Mouse (Mus musculus): Measurements from ENCODE around the gene Hnrnpa1. TPM values are rescaled to one million over a fixed set of nuclear protein-coding genes. Genes with fewer than 3 reads are reported as not detected.
"Not testable (repeated sequence)": the region's sequence is repeated elsewhere in the genome, so short reads cannot be mapped to it uniquely, and the experiment has no call there.

The Hnrnpa1 gene
- polyA plus RNA-seq, 1 experiment = 1,085 TPM

DNA sequence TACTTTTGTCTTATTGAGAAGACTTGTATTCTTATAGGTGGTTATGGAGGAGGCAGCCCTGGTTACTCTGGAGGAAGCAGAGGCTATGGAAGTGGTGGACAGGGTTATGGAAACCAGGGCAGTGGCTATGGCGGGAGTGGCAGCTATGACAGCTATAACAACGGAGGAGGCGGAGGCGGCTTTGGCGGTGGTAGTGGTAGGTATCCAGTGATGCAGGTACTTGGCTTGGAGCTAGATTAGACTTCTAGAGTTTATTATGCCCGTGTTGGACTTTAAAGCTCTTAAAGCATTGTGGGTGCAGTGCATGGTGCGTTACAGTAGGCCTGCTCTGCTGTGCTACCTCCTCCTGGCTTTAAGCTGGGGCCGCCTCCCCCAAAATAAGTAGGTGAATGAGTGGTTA, 2.7 kb downstream of the Hnrnpa1 start:
- TF ChIP-seq POLR2A (IDR thresholded peaks at IDR 0.05; ENCODE audit: borderline replicate concordance, extremely low read depth, insufficient read depth, insufficient read length, poor library complexity, severe bottlenecking) (no peak), CTCF (IDR thresholded peaks at IDR 0.05; ENCODE audit: borderline replicate concordance, extremely low read depth, insufficient read depth, insufficient read length) (no peak)
- no peak for DNase-seq (ENCODE audit: low read depth)

DNA sequence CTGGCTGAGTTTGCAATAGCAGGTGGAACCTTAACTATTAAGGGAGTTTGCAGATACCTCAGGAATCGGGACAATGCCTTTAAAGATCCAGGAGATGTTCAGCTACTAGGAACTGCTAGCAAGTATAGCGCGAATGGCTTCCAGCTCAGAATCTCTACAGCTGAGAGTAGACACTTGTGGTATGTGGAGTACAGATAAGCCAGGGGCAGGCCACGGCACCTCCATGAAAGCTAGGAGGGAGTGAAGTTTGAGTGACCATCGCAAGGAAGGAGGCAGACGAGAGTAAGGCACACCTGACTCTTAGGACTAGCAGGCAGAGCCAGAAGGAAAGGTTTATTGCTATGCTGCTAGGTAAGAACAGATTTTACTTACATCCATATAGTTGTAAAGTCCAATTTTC, 5.4 kb downstream of the Hnrnpa1 start:
- DNase-seq (ENCODE audit: low read depth) = no peak
- no peak for TF ChIP-seq CTCF (IDR thresholded peaks at IDR 0.05; ENCODE audit: borderline replicate concordance, extremely low read depth, insufficient read depth, insufficient read length)
- TF ChIP-seq POLR2A (IDR thresholded peaks at IDR 0.05; ENCODE audit: borderline replicate concordance, extremely low read depth, insufficient read depth, insufficient read length, poor library complexity, severe bottlenecking) = no peak

DNA sequence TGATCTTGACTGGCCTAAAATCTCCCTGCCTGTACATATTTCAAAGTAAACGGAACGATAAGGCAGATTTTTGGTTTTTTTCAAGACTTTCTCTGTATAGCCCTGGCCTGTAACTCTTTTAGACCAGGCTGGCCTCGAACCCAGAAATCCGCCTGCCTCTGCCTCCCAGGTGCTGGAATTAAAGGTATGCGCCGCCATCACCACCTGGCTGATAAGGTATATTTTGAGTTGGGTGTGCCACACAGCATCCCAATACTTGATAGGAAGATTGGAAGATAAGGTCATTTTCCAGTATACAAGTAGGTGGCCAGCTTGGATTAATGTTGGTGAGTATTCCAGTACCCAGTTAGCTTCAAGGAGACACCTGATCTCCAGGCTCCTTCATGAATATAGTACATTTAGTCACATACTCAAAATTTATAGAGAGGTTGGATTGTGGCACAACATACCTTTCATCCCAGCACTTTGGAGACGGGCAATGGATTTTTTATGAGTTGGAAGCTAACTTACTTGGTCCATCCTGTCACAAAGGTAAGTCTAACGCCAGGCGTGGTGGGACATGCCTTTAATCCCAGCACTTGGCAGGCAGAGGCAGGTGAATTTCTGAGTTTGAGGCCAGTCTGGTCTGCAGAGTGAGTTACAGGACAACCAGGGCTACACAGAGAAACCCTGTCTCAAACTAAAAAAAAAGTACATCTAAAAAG, 7.0 kb downstream of the Hnrnpa1 start:
- no peak for DNase-seq (ENCODE audit: low read depth)
- no peak for TF ChIP-seq CTCF (IDR thresholded peaks at IDR 0.05; ENCODE audit: borderline replicate concordance, extremely low read depth, insufficient read depth, insufficient read length)
- TF ChIP-seq POLR2A (IDR thresholded peaks at IDR 0.05; ENCODE audit: borderline replicate concordance, extremely low read depth, insufficient read depth, insufficient read length, poor library complexity, severe bottlenecking) = no peak

DNA sequence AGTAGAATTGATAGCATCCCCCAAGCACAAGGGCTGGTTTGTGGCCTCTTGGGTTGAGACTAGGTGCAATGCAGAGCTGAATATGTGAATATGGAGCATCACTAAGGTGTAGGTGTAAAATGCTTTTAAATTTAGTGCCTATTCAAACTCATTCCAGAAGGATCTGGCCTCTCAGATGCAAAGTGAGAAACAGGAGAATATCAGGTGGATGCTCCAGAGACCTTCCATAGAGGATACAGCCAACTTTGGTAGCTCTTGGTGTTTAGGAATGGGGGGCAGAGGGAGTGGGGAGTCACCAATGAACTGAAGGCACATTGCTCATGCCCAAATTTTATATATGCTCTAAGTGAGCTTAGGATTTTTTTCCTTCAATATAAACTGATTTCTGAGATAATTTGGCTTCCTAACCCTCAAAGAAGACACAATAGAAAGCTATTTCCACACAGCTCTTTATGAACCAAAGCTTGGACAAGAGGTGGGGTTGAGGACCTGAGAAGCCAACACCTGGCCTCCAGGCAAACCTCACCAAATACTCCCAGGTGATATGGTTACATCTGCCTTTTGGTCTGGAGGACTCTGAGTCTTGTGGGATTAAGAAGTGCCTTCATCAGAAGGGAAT, 7.7 kb downstream of the Hnrnpa1 start:
- no peak for TF ChIP-seq CTCF (IDR thresholded peaks at IDR 0.05; ENCODE audit: borderline replicate concordance, extremely low read depth, insufficient read depth, insufficient read length)
- TF ChIP-seq POLR2A (IDR thresholded peaks at IDR 0.05; ENCODE audit: borderline replicate concordance, extremely low read depth, insufficient read depth, insufficient read length, poor library complexity, severe bottlenecking) = no peak
- DNase-seq (ENCODE audit: low read depth) = no peak

DNA sequence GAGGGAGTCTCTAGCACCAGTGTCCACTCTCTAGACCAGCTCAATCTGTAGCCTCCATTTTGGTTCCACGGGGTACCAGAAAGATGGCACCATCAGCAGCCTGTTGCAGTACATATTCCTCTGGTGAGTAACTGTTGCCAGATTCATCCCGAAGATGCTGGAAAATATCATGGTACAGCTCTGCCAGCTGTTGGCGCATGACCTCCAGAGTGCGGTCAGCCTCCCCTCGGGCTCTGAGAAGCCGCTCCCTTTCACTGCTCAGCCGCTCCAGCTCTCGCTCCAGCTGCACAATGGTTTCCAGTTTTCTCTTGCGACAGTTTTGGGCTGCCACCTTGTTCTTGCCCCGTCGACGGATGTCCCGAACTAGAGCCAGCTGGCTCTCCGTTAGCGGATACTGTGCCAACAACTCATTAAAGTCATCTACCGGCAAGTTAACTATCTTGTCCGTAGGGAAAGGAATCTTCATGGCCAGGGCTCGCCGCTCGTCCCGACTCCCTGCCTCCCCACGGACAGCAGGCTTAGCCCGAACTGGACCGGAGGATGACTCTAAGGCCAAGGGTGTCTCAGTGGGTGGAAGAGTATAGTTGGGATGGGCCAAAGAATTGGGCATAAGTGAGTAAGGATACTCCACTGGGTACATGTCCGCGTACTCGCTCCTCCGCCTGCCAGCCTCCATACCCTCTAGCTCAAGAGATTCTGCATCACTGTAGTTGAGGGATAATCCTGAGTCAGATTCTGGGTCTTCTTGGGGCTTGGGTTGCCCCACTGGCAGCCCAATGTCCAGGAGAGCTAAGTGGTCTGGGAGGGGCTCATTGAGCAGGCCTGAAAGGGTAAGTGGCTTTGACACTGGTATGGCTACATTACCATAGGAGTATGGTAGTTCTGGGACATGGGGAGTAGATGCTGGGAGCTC, 8.4 kb downstream of the Hnrnpa1 start:
- TF ChIP-seq CTCF (IDR thresholded peaks at IDR 0.05; ENCODE audit: borderline replicate concordance, extremely low read depth, insufficient read depth, insufficient read length) (no peak), POLR2A (IDR thresholded peaks at IDR 0.05; ENCODE audit: borderline replicate concordance, extremely low read depth, insufficient read depth, insufficient read length, poor library complexity, severe bottlenecking) (no peak)
- no peak for DNase-seq (ENCODE audit: low read depth)

DNA sequence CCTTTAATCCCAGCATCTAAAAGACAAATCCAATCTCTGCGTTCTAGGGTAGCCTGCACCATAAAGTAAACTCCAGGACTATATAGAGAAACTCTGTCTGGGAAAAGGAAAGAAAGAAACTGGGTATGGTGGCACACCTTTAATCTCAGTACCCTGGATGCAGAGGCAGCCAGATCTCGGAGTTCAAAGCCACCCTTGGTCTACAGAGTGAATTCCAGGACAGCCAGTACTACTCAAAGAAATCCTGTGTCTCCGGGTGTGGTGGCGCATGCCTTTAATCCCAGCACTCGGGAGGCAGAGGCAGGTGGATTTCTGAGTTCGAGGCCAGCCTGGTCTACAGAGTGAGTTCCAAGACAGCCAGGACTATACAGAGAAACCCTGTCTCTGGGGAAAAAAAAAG, 9.3 kb downstream of the Hnrnpa1 start:
- not testable (repeated sequence) for DNase-seq (ENCODE audit: low read depth)

DNA sequence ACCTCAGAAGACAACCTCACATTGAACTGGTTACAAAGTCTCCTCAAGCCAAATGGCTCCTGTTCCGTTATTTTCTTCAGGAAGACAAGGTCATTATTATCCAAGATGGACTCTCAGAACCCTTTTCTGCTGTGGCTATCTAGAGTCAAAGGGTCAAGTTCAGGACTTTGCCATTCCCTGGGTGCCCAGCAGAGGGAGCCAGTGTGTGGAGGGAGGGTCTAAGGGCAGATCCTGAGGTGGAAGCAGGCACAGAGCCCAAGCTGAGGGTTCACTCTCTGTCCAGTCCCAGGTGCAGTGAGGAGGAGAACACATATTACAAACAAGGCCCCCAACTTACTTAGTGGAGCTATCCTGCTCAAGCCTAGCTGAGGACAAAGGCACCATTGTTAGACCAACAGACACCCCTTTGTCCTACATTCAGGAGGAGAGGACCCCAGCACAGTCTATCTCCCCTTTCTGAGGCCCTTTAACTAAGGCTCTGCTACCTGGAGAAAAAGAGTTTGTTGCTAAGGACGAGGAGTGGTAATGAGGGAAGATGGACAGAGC, 10.0 kb downstream of the Hnrnpa1 start:
- no peak for DNase-seq (ENCODE audit: low read depth)
- TF ChIP-seq CTCF (IDR thresholded peaks at IDR 0.05; ENCODE audit: borderline replicate concordance, extremely low read depth, insufficient read depth, insufficient read length) (peak; percentile 73), POLR2A (IDR thresholded peaks at IDR 0.05; ENCODE audit: borderline replicate concordance, extremely low read depth, insufficient read depth, insufficient read length, poor library complexity, severe bottlenecking) (no peak)

DNA sequence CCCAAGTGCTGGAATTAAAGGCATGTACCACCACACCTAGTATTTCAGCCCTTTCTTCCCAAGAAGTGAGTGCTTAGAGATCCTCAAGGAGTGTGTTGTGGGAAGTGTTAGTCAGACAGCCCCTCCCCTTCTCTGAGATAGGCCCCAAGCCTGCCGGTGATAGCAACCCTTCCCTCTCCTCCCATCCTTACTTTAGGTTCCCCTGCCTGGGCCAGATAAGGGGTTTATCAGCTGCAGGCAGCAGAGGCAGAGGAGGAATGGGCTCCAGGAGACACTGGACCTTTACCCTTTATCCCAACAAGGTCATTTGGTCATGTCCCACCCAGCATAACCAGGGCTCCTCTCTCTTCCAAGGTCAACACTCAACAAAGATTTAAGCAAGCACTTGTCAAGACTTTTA, 11.4 kb downstream of the Hnrnpa1 start:
- DNase-seq (ENCODE audit: low read depth) = no peak
- TF ChIP-seq POLR2A (IDR thresholded peaks at IDR 0.05; ENCODE audit: borderline replicate concordance, extremely low read depth, insufficient read depth, insufficient read length, poor library complexity, severe bottlenecking) (no peak), CTCF (IDR thresholded peaks at IDR 0.05; ENCODE audit: borderline replicate concordance, extremely low read depth, insufficient read depth, insufficient read length) (no peak)

DNA sequence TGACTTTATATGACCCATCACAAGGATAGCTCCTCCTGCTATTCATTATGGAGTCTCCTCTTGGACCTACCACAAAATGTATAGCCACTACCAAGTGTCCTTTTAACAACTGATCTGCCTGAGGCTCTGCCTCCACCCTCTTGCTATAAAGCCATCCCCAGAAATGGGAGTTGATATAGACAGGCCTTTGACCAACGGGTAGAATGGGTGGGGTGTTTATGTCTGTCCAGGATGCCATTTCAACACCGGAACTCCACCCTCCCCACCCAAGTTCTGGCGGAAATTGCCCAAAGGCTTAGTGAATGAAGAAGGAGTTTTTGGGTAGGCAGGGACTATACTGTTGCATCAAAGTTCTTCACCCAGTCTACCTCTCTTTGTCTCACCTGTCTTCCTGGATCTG, 12.4 kb downstream of the Hnrnpa1 start:
- no peak for DNase-seq (ENCODE audit: low read depth)
- no peak for TF ChIP-seq CTCF (IDR thresholded peaks at IDR 0.05; ENCODE audit: borderline replicate concordance, extremely low read depth, insufficient read depth, insufficient read length)

DNA sequence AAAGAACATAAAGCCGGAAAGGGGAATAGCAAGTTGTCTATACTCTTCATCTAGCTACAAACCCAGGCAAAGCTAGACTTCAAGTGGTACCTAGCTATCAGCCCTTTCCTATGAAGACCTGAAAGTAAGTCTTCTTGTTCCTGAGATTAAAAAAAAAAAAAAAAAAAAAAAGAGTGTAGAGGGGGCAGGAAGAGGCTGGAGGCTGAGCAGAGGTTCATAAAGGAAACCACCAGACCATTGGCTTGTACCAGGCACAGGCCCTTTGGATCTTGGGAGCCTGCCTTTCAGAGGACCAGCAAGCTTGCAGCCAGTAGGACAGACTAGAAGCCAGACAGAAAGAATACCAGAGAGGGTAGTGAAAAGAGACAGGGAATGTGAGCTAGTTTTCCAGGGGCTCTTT, 13.1 kb downstream of the Hnrnpa1 start:
- DNase-seq (ENCODE audit: low read depth) = no peak
- TF ChIP-seq POLR2A (IDR thresholded peaks at IDR 0.05; ENCODE audit: borderline replicate concordance, extremely low read depth, insufficient read depth, insufficient read length, poor library complexity, severe bottlenecking) (no peak), CTCF (IDR thresholded peaks at IDR 0.05; ENCODE audit: borderline replicate concordance, extremely low read depth, insufficient read depth, insufficient read length) (no peak)

DNA sequence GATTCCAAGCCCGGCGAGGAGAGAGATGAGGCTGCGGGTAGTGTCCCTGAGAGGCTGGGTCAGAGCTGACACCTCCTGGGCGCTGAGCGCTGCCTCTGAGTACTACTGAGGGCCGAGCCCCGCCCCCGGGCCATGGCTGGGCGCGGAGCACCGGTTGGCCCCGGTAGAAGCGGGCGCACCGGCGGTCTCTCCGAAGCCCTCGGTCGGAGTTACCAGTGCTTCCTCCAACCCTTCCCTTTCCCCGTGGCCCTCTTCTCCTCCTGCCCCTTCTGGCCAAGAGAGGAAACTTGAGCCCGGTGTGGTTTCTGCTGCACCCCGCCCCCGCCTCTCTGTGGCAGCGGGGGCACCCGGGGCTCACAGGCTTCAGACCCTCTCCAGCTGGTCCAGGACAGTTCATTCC, 14.9 kb downstream of the Hnrnpa1 start:
- TF ChIP-seq CTCF (IDR thresholded peaks at IDR 0.05; ENCODE audit: borderline replicate concordance, extremely low read depth, insufficient read depth, insufficient read length) = peak; percentile 22; the same call in 1 of the 2 replicates
- no peak for TF ChIP-seq POLR2A (IDR thresholded peaks at IDR 0.05; ENCODE audit: borderline replicate concordance, extremely low read depth, insufficient read depth, insufficient read length, poor library complexity, severe bottlenecking)
- DNase-seq (ENCODE audit: low read depth) = peak; percentile 24
